Mouse (Mus musculus) left cerebral cortex, adult 8-10 months (tissue): Measurements from ENCODE around the gene Calb2. TPM values are rescaled to one million over a fixed set of nuclear protein-coding genes. Genes with fewer than 3 reads are reported as not detected.
A peak's percentile ranks its signal among the peaks of the same experiment; 100 is the strongest.

Experiments
- DNase-seq, 2 experiments: peaks; one replicate each; pipeline ENCODE4 v3.0.0; 2022; ENCODE audit warnings: low spot score in 2 of 2
- total RNA-seq, 4 experiments: library from RNA; stranded (reverse); gene quantifications; 2 replicates each; pipeline ENCODE4 v1.2.4; 2022

Calb2 gene
- total RNA-seq, 4 experiments from 2014 or later, result 21.7 to 31.6 (median 27.2) TPM

GRCm38 (mm10) chr8:110130537-110130936 is 37.5 kb downstream of the Calb2 start:
- DNase-seq, result peak; percentile 48 to 68

GRCm38 (mm10) chr8:110119715-110120114 is 48.3 kb downstream of the Calb2 start:
- no peak for DNase-seq

- DNase-seq, result no peak
Measured at GRCm38 (mm10) chr8:110102653-110103052, 65.4 kb downstream of the Calb2 start, which contains the start of gene Gm17720. Gene Gm17720, minus strand, starts transcription at chr8:110102753.

- no peak for DNase-seq
Measured at GRCm38 (mm10) chr8:110101676-110102075, 66.3 kb downstream of the Calb2 start.

GRCm38 (mm10) chr8:110100907-110101306 is 67.1 kb downstream of the Calb2 start, which contains the start of gene Gm21964:
Gene Gm21964, plus strand, starts transcription at chr8:110101207.
- DNase-seq, result no peak

GRCm38 (mm10) chr8:110091869-110092268 is 76.1 kb downstream of the Calb2 start:
- DNase-seq, result no peak

Other genes starting within 250 kb of the Calb2 start
- gene Marveld3, start 206.0 kb downstream of the Calb2 start, total RNA-seq, result under 1 TPM; 0.49 to 0.78 (median 0.68) TPM
- gene Tat, start 177.8 kb downstream of the Calb2 start, total RNA-seq, result not detected
- gene Chst4, start 128.5 kb downstream of the Calb2 start, total RNA-seq, result under 1 TPM in 1 of 4 experiments, not detected in 3; 0.25 TPM
- 10 to 100 TPM; 35.2 to 38.4 (median 36.3) TPM for gene Zfp612, start 88.5 kb downstream of the Calb2 start, total RNA-seq
- not detected for gene Gm21964, start 67.0 kb downstream of the Calb2 start, total RNA-seq
- gene Gm17720, start 65.5 kb downstream of the Calb2 start, total RNA-seq, result not detected
- gene Cmtr2, start 47.5 kb upstream of the Calb2 start, total RNA-seq, result 1 to 10 TPM; 4.7 to 7.3 (median 5.8) TPM
- under 1 TPM; 0.54 to 0.80 (median 0.70) TPM for gene Hydin, start 98.8 kb upstream of the Calb2 start, total RNA-seq